Mouse (Mus musculus) liver, embryonic 14.5 days (tissue): ENCODE measurements at regions not wholly inside any gene's neighbourhood (a gene's known extent, or its start where the extent isn't known, plus 50 kb on each side); places are given as distances from the start of the nearest gene placed in this dataset.
A peak's percentile ranks its signal among the peaks of the same experiment; 100 is the strongest.

Experiments used
- ATAC-seq: fragments of 200-750 bp; cut with Nextera tagmentation; 2 replicates; pipeline ENCODE4 v1.8.0; 2017; ENCODE audit warnings: moderate number of reproducible peaks, mild to moderate bottlenecking, moderate library complexity; ENCODE audit not compliant: insufficient read depth
- DNase-seq, 3 experiments: peaks; one replicate each; pipeline ENCODE4 v3.0.0-alpha.2; 2012 to 2013; ENCODE audit warnings: low read depth in 3 of 3, low spot score in 3 of 3
- H3K27ac ChIP-seq: fragments of 300-500 bp; sonication (generic); 2 replicates; pipeline ENCODE4 v1.5.1; 2014; ENCODE audit warnings: moderate library complexity, mild to moderate bottlenecking, control low read depth, inconsistent platforms
- H3K27me3 ChIP-seq: fragments of 300-500 bp; sonication (generic); 2 replicates; pipeline ENCODE4 v1.6.1; 2014; ENCODE audit warnings: mild to moderate bottlenecking, low read length, moderate library complexity; ENCODE audit not compliant: control insufficient read depth, insufficient read depth
- H3K36me3 ChIP-seq: fragments of 300-500 bp; sonication (generic); replicated peaks from 2 replicates; pipeline ENCODE4 v1.6.1; 2014; ENCODE audit warnings: low read depth; ENCODE audit not compliant: control insufficient read depth, insufficient read depth
- H3K4me1 ChIP-seq, 2 experiments: fragments of 200-500 bp in 1 of 2; fragments of 300-500 bp in 1 of 2; sonication (generic) in 1 of 2; replicated peaks; 2 replicates each; pipeline ENCODE4 v1.6.1; 2012 to 2014; ENCODE audit warnings: antibody characterized with exemption in 1 of 2, inconsistent platforms in 1 of 2, low read length in 1 of 2; ENCODE audit not compliant: control insufficient read depth in 2 of 2, insufficient read depth in 2 of 2
- H3K4me2 ChIP-seq: fragments of 300-500 bp; sonication (generic); 2 replicates; pipeline ENCODE4 v1.6.1; 2014; ENCODE audit warnings: low read depth, mild to moderate bottlenecking, control low read depth, moderate library complexity
- H3K4me3 ChIP-seq, 2 experiments: fragments of 200-500 bp in 1 of 2; fragments of 300-500 bp in 1 of 2; sonication (generic) in 1 of 2; 2 replicates each; pipeline ENCODE4 v1.5.1; 2012 to 2014; ENCODE audit warnings: low read depth in 2 of 2, low read length in 2 of 2, mild to moderate bottlenecking in 2 of 2, control low read depth in 1 of 2, inconsistent platforms in 1 of 2, moderate library complexity in 1 of 2; ENCODE audit not compliant: insufficient read depth in 1 of 2
- H3K9ac ChIP-seq: fragments of 300-500 bp; sonication (generic); replicated peaks from 2 replicates; pipeline ENCODE4 v1.6.1; 2014; ENCODE audit warnings: mild to moderate bottlenecking, control low read depth, moderate library complexity
- H3K9me3 ChIP-seq: fragments of 300-500 bp; sonication (generic); 2 replicates; pipeline ENCODE4 v1.6.1; 2016; ENCODE audit warnings: low read length, mixed read lengths; ENCODE audit not compliant: control insufficient read depth
- CTCF ChIP-seq: IDR thresholded peaks from 2 replicates; pipeline ENCODE4 v1.5.1; 2016; ENCODE audit warnings: antibody characterized with exemption, low read depth, control low read depth
- EP300 ChIP-seq: IDR thresholded peaks from 2 replicates; pipeline ENCODE4 v1.6.1; 2016; ENCODE audit warnings: antibody characterized with exemption, low read depth
- WGBS: fragments of 180-500 bp; shearing (Covaris S2); extraction: QIAGEN DNeasy Blood & Tissue Kit; methylation state at CpG from one replicate; pipeline ENCODE4 v1.1.7; 2014; ENCODE audit not compliant: insufficient replicate concordance; 5-methylcytosine and 5-hydroxymethylcytosine counted together

- DNase-seq (no peak), ATAC-seq (no peak)
- peak overlapping the region; percentile 49 for H3K4me2 ChIP-seq
- H3K4me3 ChIP-seq, result no peak overlapping the region
- H3K27ac ChIP-seq, result no peak overlapping the region
- no peaks in the 10 kb centered on the region for H3K36me3 ChIP-seq
- H3K9me3 ChIP-seq, result no peaks in the 10 kb centered on the region
- TF ChIP-seq CTCF (no peak), EP300 (no peak)
- peaks cover 2 to 10% of the 10 kb centered on the region in 2 experiments; a peak in 2 of 4 replicates for H3K4me1 ChIP-seq
- WGBS, result 48% methylated on average over 19 of the region's 19 CpGs
- no peak overlapping the region for H3K9ac ChIP-seq
- H3K27me3 ChIP-seq, result no peaks in the 10 kb centered on the region
These were observed 178.4 kb upstream of the Lrig3 start for GRCm38 (mm10) chr10:125787441-125788060.

GRCm38 (mm10) chr10:125788262-125788661, 177.7 kb upstream of the Lrig3 start:
- no peak overlapping the region for H3K9ac ChIP-seq
- DNase-seq, result no peak

GRCm38 (mm10) chr10:125790924-125791323, 175.0 kb upstream of the Lrig3 start:
- 78% methylated on average over 2 of the region's 2 CpGs for WGBS
- Histone ChIP-seq H3K4me3 (no peak overlapping the region), H3K4me1 (peaks cover 0 to 5% of the 10 kb centered on the region in 2 experiments; a peak in 1 of 4 replicates), H3K9me3 (no peaks in the 10 kb centered on the region), H3K36me3 (no peaks in the 10 kb centered on the region), H3K4me2 (no peak overlapping the region), H3K27ac (no peak overlapping the region), H3K9ac (no peak overlapping the region), H3K27me3 (no peaks in the 10 kb centered on the region)
- DNase-seq (no peak), ATAC-seq (no peak)
- TF ChIP-seq EP300 (no peak), CTCF (no peak)

More at GRCm38 (mm10) chr10:125788262-125788661, 177.7 kb upstream of the Lrig3 start:
- Histone ChIP-seq H3K27me3 (no peaks in the 10 kb centered on the region), H3K4me1 (peaks cover 2 to 10% of the 10 kb centered on the region in 2 experiments; a peak in 2 of 4 replicates), H3K4me3 (no peak overlapping the region), H3K36me3 (no peaks in the 10 kb centered on the region), H3K9me3 (no peaks in the 10 kb centered on the region), H3K4me2 (no peak overlapping the region), H3K27ac (no peak overlapping the region)
- TF ChIP-seq EP300 (no peak), CTCF (0 out of 2 replicates have a peak, but pooled peaks have one; percentile 18)
- ATAC-seq, result no peak
- WGBS, result 75% methylated on average over 2 of the region's 2 CpGs

- no peak overlapping the region for H3K4me2 ChIP-seq
- WGBS, result 80% methylated on average over 2 of the region's 2 CpGs
- DNase-seq (no peak), ATAC-seq (no peak)
- H3K27me3 ChIP-seq, result no peaks in the 10 kb centered on the region
- TF ChIP-seq CTCF (no peak), EP300 (no peak)
- H3K9ac ChIP-seq, result no peak overlapping the region
- H3K36me3 ChIP-seq, result no peaks in the 10 kb centered on the region
- 0 out of 4 replicates have a peak, but pooled peaks cover 0 to 1% of the 10 kb centered on the region in 2 experiments for H3K4me1 ChIP-seq
- no peak overlapping the region for H3K27ac ChIP-seq
- no peak overlapping the region for H3K4me3 ChIP-seq
- no peaks in the 10 kb centered on the region for H3K9me3 ChIP-seq
These were observed 171.5 kb upstream of the Lrig3 start for GRCm38 (mm10) chr10:125794504-125794903.

- WGBS, result 46% methylated on average over 1 of the region's 1 CpGs
- Histone ChIP-seq H3K4me3 (no peak overlapping the region), H3K27me3 (no peaks in the 10 kb centered on the region), H3K4me2 (no peak overlapping the region), H3K4me1 (0 out of 4 replicates have a peak, but pooled peaks cover 0 to 1% of the 10 kb centered on the region in 2 experiments), H3K9me3 (no peaks in the 10 kb centered on the region), H3K27ac (no peak overlapping the region), H3K36me3 (no peaks in the 10 kb centered on the region), H3K9ac (no peak overlapping the region)
- ATAC-seq (no peak), DNase-seq (no peak)
- TF ChIP-seq CTCF (no peak), EP300 (no peak)
These were observed 170.6 kb upstream of the Lrig3 start for GRCm38 (mm10) chr10:125795323-125795722.
